Mouse (Mus musculus) WW6 (cell line): ENCODE measurements around the gene Lrrc25.

Experiments
- DNase-seq: peaks from one replicate; pipeline ENCODE4 v3.0.0-alpha.2; 2013; ENCODE audit warnings: low read depth, low spot score

Lrrc25 gene

DNA sequence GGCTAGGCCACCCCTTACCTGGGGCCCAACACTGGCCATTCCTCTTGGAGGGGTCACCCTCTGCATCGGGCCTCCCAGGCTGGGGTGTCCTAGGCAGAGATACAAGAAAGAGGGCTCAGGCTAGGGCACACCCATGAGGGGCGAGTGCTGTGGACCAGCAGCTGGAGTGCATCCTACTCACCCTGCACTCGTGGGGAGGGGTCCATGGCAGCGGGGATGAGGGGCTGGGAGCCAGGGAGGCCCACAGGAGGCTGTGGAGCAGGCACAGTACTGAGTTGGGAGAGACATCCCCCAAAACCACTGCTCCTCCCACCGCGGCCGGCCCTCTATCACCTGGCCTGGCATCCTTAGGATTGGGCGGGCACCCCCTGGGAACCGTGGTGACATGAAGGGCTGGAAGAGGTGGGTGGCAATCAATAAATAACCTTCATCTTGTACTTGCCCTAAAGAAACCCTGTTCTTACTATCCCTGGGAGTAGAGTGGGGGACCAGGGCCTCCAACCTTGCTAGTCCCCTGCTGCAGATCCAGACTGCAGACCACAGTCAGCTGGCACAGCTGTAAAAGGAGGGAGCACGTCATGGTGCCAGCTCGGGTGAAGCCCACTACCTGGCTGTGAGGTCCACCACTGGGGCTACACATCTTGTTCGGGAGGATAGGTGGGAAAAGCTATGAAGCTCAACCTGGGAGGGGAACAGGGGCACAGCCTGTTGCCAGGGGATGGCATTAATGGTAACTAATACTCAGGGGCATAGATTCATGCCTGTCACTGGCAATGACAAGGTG is 16.3 kb upstream of the Lrrc25 start:
- DNase-seq = no peak

DNA sequence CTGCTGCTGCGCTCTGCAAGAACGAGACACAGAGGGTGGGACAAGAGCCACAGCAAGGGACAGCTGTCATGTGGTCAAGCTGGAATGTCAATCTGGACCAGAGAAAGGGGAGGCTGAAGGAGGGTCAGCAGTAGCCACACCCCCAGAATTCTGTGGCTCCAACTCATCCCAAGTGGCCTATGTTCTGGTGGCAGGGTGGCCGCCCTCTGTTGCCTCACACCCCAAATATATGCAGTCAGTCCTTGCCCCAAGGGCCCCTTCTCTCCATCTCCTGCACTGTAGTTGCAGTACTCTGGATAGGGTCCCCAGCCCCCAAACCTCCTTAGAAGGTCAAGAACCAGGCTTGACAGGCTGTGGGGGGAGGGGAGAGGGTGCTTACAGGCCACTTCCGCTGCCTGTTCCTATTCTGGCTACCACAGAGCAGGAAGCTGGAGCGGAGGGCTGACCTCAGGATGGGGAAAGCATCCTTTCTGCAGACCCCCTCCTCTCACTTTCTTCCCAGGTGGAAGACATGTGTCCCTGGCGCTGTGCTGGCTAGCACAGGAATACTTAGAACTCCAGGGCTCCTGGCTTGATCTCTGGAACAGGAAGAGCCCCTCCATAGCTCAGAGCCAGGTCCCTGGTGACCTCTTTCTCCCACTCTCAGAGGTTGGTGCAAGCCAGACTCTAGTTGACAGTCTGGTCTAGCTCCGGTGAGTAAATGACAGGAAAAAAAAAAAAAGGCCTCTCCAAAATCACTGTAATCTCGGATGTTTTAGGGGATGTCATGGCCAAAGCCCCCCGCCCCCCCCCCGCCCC is 15.3 kb upstream of the Lrrc25 start:
- DNase-seq = no peak

DNA sequence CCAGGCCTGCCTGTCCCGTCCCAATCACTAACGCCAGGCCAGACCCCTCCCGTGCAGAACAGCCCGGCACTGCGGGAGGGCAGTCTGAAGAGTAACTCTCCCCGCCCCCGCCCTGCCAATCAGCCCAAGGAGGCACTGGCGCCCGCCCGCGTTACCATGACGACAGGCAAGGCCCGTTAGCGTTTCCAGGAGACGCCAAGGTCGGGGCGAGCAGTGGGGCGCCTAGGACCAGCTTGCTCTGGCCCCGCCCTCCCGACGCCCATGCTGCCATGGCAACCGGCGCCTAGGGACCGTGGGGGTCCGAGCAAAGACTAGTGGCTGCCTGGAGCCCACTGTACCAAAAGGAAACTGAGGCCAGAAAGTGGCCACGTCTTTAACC is 14.7 kb upstream of the Lrrc25 start:
- DNase-seq = no peak

DNA sequence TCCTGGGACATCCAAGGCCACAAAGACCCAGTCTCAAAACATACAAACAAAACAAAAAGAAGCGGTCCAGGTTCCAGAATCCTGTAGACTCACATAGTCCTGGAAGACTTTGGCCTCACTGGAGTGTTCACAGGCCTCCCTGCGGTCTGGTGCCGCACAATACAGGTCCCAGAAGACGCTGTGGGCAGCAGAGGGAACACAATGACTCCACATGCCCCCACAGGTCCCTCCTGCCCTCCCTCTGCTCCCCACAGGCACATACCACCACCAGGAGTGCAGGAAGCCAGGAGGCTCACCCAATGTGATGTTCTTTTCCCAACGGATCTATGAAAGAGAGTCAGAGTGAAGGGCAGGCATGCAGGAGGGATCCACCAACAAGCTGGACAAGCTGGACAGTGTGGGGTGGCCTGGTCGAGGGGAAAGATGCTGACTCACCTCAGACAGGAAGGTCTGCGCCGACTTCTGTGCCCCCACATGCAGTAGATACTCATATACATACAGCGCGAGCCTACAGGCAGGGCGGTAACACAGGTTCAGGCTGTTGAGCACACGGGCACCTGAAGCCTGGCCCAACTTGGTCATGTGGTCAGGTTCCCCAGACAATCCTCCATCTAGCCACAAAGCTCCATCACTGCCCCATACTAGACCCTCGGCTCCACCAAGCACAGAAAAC is 13.7 kb upstream of the Lrrc25 start:
- no peak for DNase-seq

DNA sequence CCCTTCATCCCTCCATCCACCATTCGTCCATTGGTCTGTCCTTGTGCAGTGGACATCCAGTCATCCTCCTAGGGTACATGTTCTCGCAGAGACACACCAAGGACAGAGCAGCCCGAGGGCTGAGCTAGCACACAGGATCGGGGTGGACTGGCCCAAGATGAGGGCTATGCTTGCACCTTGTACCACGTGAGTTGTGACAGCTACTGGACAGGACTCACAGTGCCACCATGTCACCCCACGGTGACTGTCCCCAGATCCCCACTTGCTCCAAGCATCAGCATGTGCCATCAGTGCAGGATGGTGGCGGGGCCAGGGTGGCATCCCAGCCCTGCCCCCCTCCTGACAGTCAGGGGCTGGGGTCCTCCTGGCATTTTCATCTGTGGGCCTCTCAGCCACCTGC is 11.4 kb upstream of the Lrrc25 start:
- DNase-seq = no peak

DNA sequence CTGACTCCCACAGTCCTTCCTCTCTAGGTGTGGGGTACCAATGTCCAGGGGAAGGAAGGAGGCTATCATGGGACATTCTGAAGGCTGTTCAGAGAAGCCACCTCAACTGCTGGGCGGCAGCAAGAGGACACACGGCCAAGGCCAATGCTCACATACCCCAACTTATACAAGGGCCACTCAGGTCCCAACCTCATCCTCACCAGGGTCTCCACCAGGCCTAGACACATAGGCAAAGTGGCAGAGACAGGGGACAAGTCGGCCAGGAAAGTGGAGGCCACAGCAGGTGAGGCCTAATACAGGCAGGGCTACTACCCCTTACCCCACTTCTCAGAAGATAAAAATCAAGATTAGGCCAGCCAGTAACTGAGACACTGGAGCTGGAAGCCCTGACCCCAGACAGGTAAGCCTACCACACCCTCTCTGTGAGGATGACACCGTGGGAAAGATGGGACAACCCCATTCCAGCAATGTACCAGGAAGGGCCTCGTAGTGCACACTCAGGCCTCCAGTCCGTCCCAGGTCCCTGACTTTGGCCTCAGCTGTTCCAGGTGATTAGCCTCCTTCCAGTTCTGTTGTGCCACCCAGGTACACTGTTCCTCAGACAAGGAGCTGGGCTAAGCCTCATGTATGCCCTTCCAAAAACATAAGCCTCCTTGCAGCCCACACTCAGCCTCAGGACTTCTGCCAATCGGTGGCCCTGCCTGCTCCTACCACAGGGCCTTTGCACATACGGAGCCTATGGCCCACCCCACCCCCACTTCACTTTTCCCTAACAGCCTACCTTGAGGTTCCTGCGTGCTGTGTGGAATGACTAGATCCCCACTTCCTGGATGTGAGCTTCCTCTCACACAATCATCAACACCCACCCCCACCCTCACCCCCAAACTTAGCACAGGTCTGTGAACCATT is 9.8 kb upstream of the Lrrc25 start:
- no peak for DNase-seq

DNA sequence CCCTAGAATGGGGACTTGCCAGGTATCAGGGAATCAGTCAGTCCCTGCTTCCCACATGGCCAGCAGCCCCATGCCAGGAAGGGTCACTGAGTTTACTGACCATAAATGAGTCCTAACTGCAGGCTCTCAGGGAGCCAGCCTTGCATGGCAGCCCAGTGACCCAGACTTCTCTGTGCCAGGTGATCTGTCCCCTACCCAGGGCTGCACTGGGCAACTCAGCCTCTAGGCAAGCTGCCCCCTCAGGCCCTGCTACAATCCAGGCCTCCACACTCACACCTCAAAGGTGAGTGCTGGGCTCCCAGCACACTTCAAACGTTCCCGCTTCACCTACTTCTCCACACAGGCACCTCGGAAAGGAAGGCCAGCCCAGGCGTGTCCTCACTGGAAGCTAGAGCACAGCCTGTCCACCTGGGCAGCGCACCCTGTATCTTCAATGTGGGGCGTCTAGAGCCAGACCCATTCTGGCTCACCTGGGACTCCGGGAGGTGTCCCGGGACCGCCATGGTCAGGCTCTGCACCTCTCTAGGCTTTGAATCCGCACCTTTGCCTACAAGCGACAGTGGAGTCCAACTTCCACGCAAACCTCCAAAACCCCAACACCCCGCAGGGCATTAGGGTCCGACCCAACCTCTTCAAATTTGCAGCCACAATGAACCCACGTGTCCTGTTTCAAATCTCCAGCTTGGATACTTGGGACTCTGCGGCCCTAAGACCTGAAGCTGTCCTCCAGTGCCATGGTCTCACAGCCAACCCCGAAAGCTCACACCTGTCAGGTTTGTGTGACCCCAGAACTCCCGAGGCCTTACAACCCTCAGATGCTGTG is 9.0 kb upstream of the Lrrc25 start:
- DNase-seq = no peak

DNA sequence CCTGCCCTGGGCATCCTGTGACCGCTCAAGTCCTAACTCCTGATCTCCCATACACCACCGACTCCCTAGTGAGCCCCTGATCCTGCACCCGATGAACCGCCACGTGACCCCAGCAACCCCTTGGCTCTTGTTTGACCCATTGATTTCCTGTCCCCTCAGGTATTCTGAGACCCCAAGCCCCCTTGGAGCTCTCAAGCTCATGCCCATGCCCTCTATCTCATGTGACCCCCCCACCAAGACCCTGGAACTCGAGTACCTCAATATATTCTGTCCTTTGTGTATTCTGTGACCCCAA is 8.4 kb upstream of the Lrrc25 start:
- DNase-seq = no peak

DNA sequence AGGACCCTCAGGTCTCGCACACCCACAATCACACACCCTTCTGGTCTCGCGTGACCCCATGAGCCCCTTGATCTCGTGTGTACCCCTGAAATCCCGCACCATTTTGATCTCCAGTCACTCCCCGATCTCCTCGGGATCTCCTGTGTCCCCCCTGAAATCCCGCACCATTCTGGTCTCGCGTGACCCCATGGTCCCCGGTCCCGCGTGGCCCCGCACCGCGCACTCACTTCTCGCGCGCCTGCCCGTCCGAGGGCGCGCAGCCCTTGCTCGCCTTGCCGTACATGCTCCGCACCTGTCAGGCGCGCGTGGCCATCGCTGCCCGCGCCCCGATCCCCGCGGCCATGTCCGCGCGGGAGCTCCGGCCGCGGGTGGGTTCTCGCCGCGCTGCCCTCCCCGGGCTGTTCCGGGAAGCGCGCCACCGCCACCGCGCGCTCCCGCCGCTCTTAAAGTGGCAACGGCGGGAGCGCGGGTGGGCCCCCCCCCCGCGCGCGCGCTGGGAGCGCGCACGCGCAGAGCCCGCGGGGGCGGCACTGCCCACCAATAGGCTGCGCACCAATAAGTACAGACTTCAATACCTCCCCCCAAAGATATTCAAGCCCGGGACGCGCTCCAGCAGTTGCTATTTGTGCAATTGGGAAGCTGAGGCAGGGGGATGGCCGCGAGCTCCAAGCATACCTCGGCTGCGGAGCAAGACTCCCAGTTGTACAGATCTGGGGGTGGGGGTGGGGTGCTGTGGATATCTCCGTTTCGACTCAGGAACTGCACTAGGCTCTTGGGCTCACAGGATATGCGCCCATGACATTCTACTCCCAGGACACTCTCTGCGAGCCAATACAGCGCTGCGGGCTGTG is 7.8 kb upstream of the Lrrc25 start:
- DNase-seq = no peak

DNA sequence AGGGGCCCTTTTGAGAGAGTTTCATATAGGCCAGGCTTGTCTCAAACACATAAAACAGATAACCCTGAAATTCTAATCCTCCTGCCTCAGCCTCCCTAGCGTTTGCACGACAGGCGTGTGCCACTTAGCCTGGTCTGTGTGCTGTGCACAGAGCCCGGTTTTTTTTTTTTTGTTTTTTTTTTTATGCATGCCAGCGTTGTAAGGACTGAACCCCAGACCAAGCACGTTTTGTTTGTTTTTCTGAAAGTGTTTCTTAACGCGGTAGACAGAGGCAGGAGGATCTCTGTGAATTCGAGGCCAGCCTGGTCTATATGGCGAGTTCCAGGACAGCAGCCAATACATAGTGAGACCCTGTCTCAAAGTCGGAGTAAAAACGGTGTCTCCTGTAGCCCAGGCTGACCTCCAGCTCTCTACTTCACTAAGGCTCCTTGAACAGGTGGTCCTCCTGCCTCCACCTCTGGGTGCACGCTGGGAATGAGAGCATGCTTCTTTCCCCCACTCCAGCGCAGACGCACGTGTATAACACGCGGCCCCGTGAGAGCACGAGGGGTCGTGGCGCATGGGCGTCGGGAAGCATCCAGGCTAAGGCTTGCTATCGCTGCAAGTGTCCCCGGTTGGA is 7.1 kb upstream of the Lrrc25 start, which contains the start of gene Ssbp4:
Ssbp4 (minus strand) TSS at position 124 of the 619 bp plus-strand sequence.
- no peak for DNase-seq

DNA sequence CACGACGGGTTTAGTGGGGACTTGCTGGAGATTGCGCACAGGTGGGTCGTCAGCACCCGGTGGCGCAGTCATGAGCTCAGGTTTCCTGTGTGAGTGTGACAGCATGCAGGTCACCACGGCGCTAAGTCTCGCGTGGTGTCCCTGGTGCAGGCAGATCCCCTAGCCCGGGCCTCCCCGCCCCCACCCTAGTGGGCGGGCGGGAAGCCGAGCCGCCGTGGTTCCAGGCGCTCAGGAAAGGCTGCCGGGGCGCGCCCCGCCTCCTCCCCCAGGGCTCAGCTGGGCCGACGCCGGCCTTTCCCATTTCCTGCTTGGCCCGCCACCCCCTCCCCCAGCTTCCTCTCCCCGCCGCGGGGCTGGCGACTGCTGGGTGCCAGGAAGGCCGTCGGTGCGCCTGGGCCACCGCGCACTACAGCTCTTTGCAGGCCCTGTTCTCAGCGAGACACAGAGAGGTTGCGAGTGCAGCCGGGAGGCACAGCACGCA is 6.5 kb upstream of the Lrrc25 start:
- DNase-seq = no peak

DNA sequence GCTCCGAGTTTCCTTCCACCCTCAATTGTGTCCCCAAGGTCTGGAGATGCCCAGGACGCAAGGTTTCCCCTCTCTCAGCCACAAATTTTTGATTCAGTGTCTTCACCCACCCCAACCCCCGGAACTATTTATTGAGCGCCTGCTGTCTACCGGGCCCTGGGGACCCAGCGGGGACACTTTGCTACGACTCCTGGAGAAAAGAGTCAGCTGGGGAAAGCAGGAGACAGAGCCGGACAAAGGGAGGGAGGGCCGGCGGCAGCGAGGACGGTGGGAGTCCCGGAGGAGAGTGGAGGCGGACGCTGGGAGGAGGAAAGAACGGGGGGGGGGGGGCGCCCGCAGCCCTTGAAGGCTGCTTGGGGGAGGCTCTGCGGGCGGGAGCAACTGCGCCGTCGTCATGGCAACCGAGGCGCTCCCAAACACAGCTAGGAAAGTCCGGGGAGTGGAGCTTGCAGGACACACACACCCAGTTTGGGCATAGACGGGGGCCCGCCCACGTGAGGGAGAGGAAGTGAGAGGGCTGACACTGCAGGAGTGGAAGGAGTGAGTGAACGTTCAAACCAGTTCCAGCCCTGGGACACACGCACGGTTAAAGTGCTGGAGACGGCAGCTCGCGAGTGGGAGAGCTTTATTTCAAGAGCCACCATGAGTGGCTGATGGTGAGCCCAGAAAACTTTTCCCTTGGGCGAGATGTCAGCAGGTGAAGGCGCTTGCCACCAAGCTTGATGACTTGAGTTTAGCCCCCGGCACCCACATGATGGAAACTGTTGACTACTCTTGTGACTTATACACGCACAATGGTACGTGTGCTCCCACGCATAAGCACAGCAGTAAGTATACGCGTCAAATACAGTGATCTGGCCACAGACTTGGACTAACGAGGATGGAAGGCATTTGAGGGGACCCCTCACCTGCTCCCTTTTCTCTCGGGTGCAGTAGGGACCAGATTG is 5.8 kb upstream of the Lrrc25 start:
- no peak for DNase-seq

DNA sequence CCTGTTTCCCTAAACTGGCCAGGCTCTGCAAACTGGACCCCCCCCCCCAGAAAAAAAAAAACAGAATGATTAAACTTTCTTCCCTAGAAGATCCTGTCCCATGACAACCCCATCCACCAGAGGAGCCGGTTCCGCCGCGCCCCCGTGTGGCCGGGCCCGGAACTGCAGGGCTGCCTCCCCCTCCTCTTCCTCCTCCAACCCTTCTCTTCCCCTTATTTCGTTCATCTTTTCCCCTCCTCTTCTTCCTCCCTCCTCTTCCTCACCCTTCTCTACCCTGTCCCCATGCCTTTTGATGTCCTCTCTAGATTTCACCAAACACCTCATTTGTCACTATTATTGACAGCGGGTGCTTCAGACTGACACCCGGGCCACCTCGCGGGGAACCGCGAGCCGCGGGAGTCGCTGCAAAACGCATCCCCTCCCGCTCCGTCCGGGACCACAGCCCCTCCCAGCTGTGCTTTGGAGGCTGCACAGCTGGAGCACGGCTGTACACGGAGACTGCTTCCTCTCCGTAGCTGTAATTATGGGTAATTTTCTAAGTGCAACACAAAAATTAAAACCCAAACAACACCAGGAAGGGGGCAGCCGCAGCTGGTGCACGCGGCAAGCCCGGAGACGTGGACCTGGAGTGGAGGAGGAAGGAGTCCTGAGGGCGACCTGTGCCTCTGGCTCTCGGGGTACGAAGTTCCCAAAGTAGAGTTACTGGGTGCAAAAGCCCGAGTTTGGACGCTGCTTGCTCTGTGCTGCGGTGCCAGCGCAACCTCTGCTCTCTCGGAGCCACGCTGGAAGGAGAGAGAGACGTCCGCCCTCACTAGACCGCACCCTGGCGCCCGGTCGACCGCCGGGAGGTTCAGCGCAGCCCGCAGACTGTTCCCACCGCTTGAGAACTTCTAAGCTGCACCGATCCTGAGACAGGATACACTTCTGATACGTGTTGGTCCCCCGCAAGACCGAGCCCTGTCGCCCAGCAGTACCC is 4.9 kb upstream of the Lrrc25 start:
- DNase-seq = no peak

DNA sequence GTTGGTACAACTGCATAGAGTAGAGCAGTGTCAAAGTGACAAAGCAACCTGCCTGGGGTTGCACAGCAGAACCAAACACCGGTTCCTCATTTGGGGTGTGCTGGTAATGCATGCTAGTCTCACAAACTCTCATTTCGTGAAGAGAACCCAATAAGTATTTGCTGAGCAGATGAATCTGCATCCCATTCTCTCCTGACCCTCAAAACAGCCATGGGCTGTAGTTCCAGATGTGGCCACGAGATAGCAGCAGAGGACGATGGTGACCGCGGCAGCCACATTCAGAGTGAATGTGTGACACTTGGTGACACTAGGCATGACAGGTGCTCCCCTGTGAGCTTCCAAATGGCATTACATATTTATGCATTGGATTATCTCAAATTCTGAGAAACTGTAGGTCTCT is 4.1 kb upstream of the Lrrc25 start:
- DNase-seq = no peak

DNA sequence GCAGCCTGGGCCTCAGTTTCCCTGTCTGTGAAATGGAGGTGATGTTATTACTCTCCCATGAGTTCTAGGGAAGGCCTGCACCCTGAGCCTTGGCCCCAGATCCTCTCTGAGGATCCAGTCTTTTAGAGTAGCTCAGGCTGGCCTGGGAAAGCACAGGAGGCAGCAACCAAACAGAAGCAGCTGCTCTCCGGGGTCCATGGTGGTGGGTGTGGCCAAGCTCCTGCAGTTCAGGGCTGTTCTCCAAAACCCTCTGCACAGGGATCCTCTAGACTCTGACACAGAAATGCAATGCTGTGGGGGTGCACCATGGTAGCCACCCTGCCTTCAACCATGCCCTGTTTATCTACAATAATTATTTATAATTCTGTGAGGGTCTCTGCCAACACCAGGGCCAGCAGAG is 2.2 kb upstream of the Lrrc25 start:
- DNase-seq = no peak

DNA sequence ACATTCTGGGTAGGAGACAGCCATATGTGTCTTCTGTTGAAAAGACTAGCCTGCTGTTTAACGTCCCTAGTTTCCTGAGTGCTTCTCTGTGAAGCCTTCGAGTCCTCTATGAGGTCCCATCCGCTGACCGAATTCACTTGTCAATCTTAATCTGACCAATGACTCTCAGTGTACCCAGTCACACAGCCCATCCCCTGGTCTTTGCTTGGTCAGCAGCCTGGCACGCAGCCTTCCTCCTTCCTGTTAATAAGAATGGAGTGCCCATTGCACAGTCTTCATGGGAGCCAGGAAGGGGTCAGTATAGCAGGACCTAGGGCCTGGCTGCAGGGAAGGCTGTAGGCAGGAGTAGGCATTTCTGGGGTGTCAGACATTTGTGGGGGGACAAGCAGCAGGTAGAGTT is 1.5 kb upstream of the Lrrc25 start:
- DNase-seq = no peak

DNA sequence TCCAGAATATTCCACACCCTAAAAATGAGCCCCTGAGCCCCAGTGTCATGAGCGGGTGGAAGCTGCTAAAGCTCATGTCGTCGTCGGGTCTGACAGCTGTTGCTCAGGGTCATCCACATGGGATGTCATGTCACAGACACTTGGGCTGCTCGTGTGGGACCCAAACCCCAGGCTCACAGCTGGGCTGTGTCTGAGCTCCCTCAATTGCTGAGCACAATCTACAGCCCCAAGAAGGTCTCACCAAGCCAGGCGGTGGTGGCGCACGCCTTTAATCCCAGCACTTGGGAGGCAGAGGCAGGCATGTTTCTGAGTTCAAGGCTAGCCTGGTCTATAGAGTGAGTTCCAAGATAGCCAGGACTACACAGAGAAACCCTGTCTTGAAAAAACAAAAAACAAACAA is 674 bp upstream of the Lrrc25 start:
- no peak for DNase-seq
